ENCODE assay signal across 23 mouse cellular contexts in the genomic region with DNA sequence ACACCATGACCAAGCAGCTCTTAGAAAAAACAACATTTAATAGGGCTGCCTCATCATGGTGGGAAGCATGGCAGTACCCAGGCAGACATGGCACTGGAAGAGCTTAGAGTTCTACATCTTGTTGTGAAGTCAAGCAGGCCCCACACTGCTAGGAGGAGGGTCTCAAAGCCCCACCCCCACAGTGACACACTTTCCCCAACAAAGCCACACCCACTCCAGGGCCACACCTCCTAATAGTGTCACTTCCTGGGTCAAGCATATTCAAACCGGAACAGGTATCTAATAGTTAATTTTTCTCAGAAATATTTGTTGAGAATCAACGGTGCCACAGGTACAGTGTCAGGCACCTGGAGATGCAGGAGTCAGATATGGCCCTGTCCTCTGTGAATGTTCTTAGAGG. TPM values are rescaled to one million over a fixed set of nuclear protein-coding genes. Genes with fewer than 3 reads are reported as not detected.
DNase-seq lines count a peak whose midpoint lies in the region; ATAC-seq and TF ChIP-seq lines count a peak whose summit lies in the region.
"Had no signal": no experiment of that assay in that cellular context is flagged by ENCODE, and none has a peak within 500 bp of the region (broad histone marks: within the 10 kb centered on the region; RNA-seq: fewer than 3 reads in every experiment).

No protein-coding gene starts in this region.

- H3K27me3 ChIP-seq in liver, embryonic 14.5 days (ENCODE audit: control insufficient read depth, insufficient read depth, low read length): no peaks in the 10 kb centered on the region
- no peaks in the 10 kb centered on the region for H3K27me3 ChIP-seq in liver, embryonic 11.5 days (replicated peaks; ENCODE audit: control insufficient read depth, insufficient read depth, low read length)
- no peaks in the 10 kb centered on the region for H3K27me3 ChIP-seq in ES-Bruce4 (ENCODE audit: control insufficient read depth, insufficient read depth, low read length, poor library complexity, severe bottlenecking)
- no peaks in the 10 kb centered on the region for H3K27me3 ChIP-seq in hindbrain, embryonic 13.5 days
- H3K27me3 ChIP-seq: embryonic facial prominence, embryonic 12.5 days; forebrain, embryonic 13.5 days; forebrain, embryonic 15.5 days; Patski had no signal

- no peaks in the 10 kb centered on the region for H3K36me3 ChIP-seq in liver, embryonic 14.5 days (replicated peaks; ENCODE audit: control insufficient read depth, insufficient read depth, low read depth)
- no peaks in the 10 kb centered on the region for H3K36me3 ChIP-seq in liver, embryonic 11.5 days (ENCODE audit: control insufficient read depth, insufficient read depth, low read length)
- no peaks in the 10 kb centered on the region for H3K36me3 ChIP-seq in ES-Bruce4 (ENCODE audit: control insufficient read depth, insufficient read depth, low read length, poor library complexity, severe bottlenecking)
- no peaks in the 10 kb centered on the region for H3K36me3 ChIP-seq in hindbrain, embryonic 13.5 days
- H3K36me3 ChIP-seq: embryonic facial prominence, embryonic 10.5 days; embryonic facial prominence, embryonic 12.5 days; forebrain, embryonic 15.5 days; G1E had no signal

- whole genome bisulfite sequencing in liver, embryonic 14.5 days (ENCODE audit: insufficient replicate concordance): 84% methylated on average over 2 of the region's 2 CpGs
- WGBS in liver, embryonic 11.5 days: 86% methylated on average over 2 of the region's 2 CpGs
- WGBS in hindbrain, embryonic 13.5 days: 99% methylated on average over 2 of the region's 2 CpGs

- TF ChIP-seq POLR2A in ES-Bruce4 (IDR thresholded peaks at IDR 0.05; ENCODE audit: insufficient read depth, low read length): peak; percentile 71

- no peak for TF ChIP-seq EP300 in liver, embryonic 14.5 days (IDR thresholded peaks at IDR 0.05; ENCODE audit: low read depth)
- no peak for TF ChIP-seq EP300 in ES-Bruce4 (IDR thresholded peaks at IDR 0.05; ENCODE audit: insufficient read depth, low read depth, low read length)

- no peak overlapping the region for H3K4me2 ChIP-seq in liver, embryonic 14.5 days (ENCODE audit: low read depth)
- no peak overlapping the region; the same call in 1 of the 2 replicates for H3K4me2 ChIP-seq in liver, embryonic 11.5 days
- H3K4me2 ChIP-seq in hindbrain, embryonic 13.5 days: no peak overlapping the region
- H3K4me2 ChIP-seq: embryonic facial prominence, embryonic 12.5 days; forebrain, embryonic 13.5 days; forebrain, embryonic 15.5 days had no signal

- no peaks in the 10 kb centered on the region for H3K9me3 ChIP-seq in liver, embryonic 14.5 days (ENCODE audit: control insufficient read depth, low read length)
- no peaks in the 10 kb centered on the region for H3K9me3 ChIP-seq in liver, embryonic 11.5 days (ENCODE audit: control insufficient read depth, low read length)
- no peaks in the 10 kb centered on the region for H3K9me3 ChIP-seq in ES-Bruce4 (replicated peaks; ENCODE audit: control insufficient read depth, insufficient read depth, low read length, poor library complexity, severe bottlenecking)
- H3K9me3 ChIP-seq in hindbrain, embryonic 13.5 days: no peaks in the 10 kb centered on the region
- H3K9me3 ChIP-seq: embryonic facial prominence, embryonic 10.5 days; embryonic facial prominence, embryonic 12.5 days; forebrain, embryonic 13.5 days; forebrain, embryonic 15.5 days; G1E had no signal

- TF ChIP-seq CTCF in liver, embryonic 14.5 days (IDR thresholded peaks at IDR 0.05; ENCODE audit: low read depth): no peak
- no peak for TF ChIP-seq CTCF in ES-Bruce4 (IDR thresholded peaks at IDR 0.05; ENCODE audit: low read depth, low read length)

- DNase-seq in liver, embryonic 14.5 days (ENCODE audit: low read depth in 3 of 3, low spot score in 3 of 3): no peak
- no peak for DNase-seq in liver, embryonic 11.5 days (ENCODE audit: low spot score)
- peak; percentile 51 for DNase-seq in R1 (ENCODE audit: low read depth, low spot score)
- no peak for DNase-seq in urinary bladder, postnatal 25 days (ENCODE audit: low spot score)
- DNase-seq: adrenal gland, adult 2 months; adrenal gland, postnatal 10 days; adrenal gland, postnatal 25 days; cerebellum, adult 11 months; cerebellum, adult 18-20 months; cerebellum, adult 8-10 months; cerebellum, adult 9-11 months; cerebellum, postnatal 14 days; cerebellum, postnatal 36 days; embryo, embryonic 11 days; forebrain, postnatal 0 days had no signal

- H3K4me3 ChIP-seq in liver, embryonic 14.5 days (ENCODE audit: insufficient read depth in 1 of 2, low read depth in 2 of 2, low read length in 2 of 2): no peak overlapping the region
- H3K4me3 ChIP-seq in liver, embryonic 11.5 days (ENCODE audit: low read depth, low read length): no peak overlapping the region
- H3K4me3 ChIP-seq in ES-Bruce4 (ENCODE audit: low read depth, low read length): peak overlapping the region; percentile 54
- no peak overlapping the region for H3K4me3 ChIP-seq in hindbrain, embryonic 13.5 days
- H3K4me3 ChIP-seq: embryonic facial prominence, embryonic 10.5 days; embryonic facial prominence, embryonic 12.5 days; forebrain, embryonic 13.5 days; forebrain, embryonic 15.5 days had no signal

- peak; percentile 9; the same call in 1 of the 2 replicates for ATAC-seq in liver, embryonic 14.5 days (ENCODE audit: insufficient read depth)
- no peak for ATAC-seq in liver, embryonic 11.5 days (replicated peaks; ENCODE audit: low FRiP score)
- ATAC-seq in hindbrain, embryonic 13.5 days (ENCODE audit: low FRiP score): no peak
- ATAC-seq: forebrain, embryonic 13.5 days; forebrain, embryonic 15.5 days; forebrain, postnatal 0 days; Patski had no signal

- peaks cover 0 to 12% of the 10 kb centered on the region in 2 experiments; a peak in 2 of 4 replicates for H3K4me1 ChIP-seq in liver, embryonic 14.5 days (replicated peaks; ENCODE audit: control insufficient read depth in 2 of 2, insufficient read depth in 2 of 2, low read length in 1 of 2)
- H3K4me1 ChIP-seq in liver, embryonic 11.5 days (replicated peaks; ENCODE audit: control insufficient read depth, insufficient read depth, low read length): 0 out of 2 replicates have a peak, but pooled peaks cover 4% of the 10 kb centered on the region
- peaks cover 7% of the 10 kb centered on the region for H3K4me1 ChIP-seq in ES-Bruce4 (ENCODE audit: control insufficient read depth, insufficient read depth, low read length)
- H3K4me1 ChIP-seq in hindbrain, embryonic 13.5 days (replicated peaks): no peaks in the 10 kb centered on the region
- H3K4me1 ChIP-seq: embryonic facial prominence, embryonic 12.5 days; forebrain, embryonic 13.5 days; forebrain, embryonic 15.5 days had no signal

- no peak overlapping the region for H3K9ac ChIP-seq in liver, embryonic 14.5 days (replicated peaks)
- no peak overlapping the region for H3K9ac ChIP-seq in liver, embryonic 11.5 days (ENCODE audit: low read depth, low read length)
- 0 out of 2 replicates have a peak overlapping the region, but pooled peaks have one; percentile 77 for H3K9ac ChIP-seq in ES-Bruce4 (ENCODE audit: low read depth, poor library complexity, severe bottlenecking)
- H3K9ac ChIP-seq in hindbrain, embryonic 13.5 days: no peak overlapping the region
- H3K9ac ChIP-seq: embryonic facial prominence, embryonic 12.5 days; forebrain, embryonic 13.5 days; forebrain, embryonic 15.5 days; forebrain, postnatal 0 days had no signal

- H3K27ac ChIP-seq in liver, embryonic 14.5 days: no peak overlapping the region
- H3K27ac ChIP-seq in liver, embryonic 11.5 days (ENCODE audit: low read depth, low read length): no peak overlapping the region
- H3K27ac ChIP-seq in ES-Bruce4 (ENCODE audit: insufficient read depth, low read length): peak overlapping the region; percentile 66
- no peak overlapping the region for H3K27ac ChIP-seq in hindbrain, embryonic 13.5 days
- H3K27ac ChIP-seq: embryonic facial prominence, embryonic 10.5 days; embryonic facial prominence, embryonic 12.5 days; forebrain, embryonic 13.5 days; forebrain, embryonic 15.5 days had no signal

RNA-seq across cellular contexts. Expression of gene Bend3, which starts 12.4 kb away (rescaled TPM):
- polyA plus RNA-seq in liver, embryonic 14.5 days (2012; rRNA removed): 2.0 and 2.1 TPM in 2 replicates
- 1.2 and 1.3 TPM in 2 replicates for polyA plus RNA-seq in liver, embryonic 14.5 days (2014; fragmentation: Nextera tagmentation; extraction: Ambion mirVana)
- polyA plus RNA-seq in liver, embryonic 11.5 days (2014; fragmentation: Nextera tagmentation; extraction: Ambion mirVana): 7.2 TPM in 2 replicates
- polyA plus RNA-seq in ES-Bruce4 (2011; ENCODE audit: insufficient read depth, insufficient read length, low read depth, missing spikeins): 18.2 and 18.9 TPM in 2 replicates
- polyA plus RNA-seq in hindbrain, embryonic 13.5 days (2015; fragmentation: Nextera tagmentation; extraction: Ambion mirVana): 3.0 and 3.8 TPM in 2 replicates

RNA-seq across cellular contexts. Expression of gene Gm9803, which starts 57.7 kb away (rescaled TPM):
- 12.3 and 14.7 TPM in 2 replicates for polyA plus RNA-seq in liver, embryonic 14.5 days (2012; rRNA removed)
- 8.5 and 10.0 TPM in 2 replicates for polyA plus RNA-seq in liver, embryonic 14.5 days (2014; fragmentation: Nextera tagmentation; extraction: Ambion mirVana)
- 10.3 and 11.6 TPM in 2 replicates for polyA plus RNA-seq in liver, embryonic 11.5 days (2014; fragmentation: Nextera tagmentation; extraction: Ambion mirVana)
- 28.5 and 40.0 TPM in 2 replicates for polyA plus RNA-seq in ES-Bruce4 (2011; ENCODE audit: insufficient read depth, insufficient read length, low read depth, missing spikeins)
- polyA plus RNA-seq in hindbrain, embryonic 13.5 days (2015; fragmentation: Nextera tagmentation; extraction: Ambion mirVana): 16.4 and 19.4 TPM in 2 replicates
